Mouse (Mus musculus) brain, adult 2 months (tissue): ENCODE measurements at regions not wholly inside any gene's neighbourhood (a gene's known extent, or its start where the extent isn't known, plus 50 kb on each side); places are given as distances from the start of the nearest gene placed in this dataset.
"Not testable (repeated sequence)": the region's sequence is repeated elsewhere in the genome, so short reads cannot be mapped to it uniquely, and the experiment has no call there.

ENCODE experiments used
- DNase-seq: peaks from one replicate; pipeline ENCODE4 v3.0.0; 2011; ENCODE audit warnings: low read depth, low spot score

- DNase-seq = not testable (repeated sequence)
These were observed 76.0 kb downstream of the Zfp97 start for GRCm38 (mm10) chr17:17197229-17197628.

DNA sequence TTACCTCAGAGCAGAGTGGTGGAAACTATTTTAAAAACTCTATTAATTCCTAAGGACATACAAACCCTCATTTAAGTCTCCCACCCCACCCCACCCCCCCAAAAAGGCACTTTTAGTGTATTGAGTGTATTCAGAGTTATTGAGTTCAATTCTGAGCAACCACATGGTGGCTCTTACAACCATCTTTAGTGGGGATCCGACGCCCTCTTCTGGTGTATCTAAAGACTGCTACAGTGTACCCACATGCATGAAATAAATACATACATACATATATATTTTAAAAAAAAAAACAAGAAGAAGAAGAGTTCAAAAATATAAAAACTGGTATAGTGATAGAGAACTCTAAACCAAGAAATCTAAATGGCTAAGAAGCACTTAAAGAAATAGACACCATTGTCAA, 107.9 kb downstream of the Zfp97 start:
- no peak for DNase-seq

- peak; percentile 99 for DNase-seq
These were observed 113.3 kb downstream of the Zfp97 start for GRCm38 (mm10) chr17:17234329-17235185.

- DNase-seq = peak; percentile 15
These were observed 113.9 kb downstream of the Zfp97 start for GRCm38 (mm10) chr17:17235186-17235482.
